8 mouse cellular contexts compared by ENCODE assay signal in the genomic region with DNA sequence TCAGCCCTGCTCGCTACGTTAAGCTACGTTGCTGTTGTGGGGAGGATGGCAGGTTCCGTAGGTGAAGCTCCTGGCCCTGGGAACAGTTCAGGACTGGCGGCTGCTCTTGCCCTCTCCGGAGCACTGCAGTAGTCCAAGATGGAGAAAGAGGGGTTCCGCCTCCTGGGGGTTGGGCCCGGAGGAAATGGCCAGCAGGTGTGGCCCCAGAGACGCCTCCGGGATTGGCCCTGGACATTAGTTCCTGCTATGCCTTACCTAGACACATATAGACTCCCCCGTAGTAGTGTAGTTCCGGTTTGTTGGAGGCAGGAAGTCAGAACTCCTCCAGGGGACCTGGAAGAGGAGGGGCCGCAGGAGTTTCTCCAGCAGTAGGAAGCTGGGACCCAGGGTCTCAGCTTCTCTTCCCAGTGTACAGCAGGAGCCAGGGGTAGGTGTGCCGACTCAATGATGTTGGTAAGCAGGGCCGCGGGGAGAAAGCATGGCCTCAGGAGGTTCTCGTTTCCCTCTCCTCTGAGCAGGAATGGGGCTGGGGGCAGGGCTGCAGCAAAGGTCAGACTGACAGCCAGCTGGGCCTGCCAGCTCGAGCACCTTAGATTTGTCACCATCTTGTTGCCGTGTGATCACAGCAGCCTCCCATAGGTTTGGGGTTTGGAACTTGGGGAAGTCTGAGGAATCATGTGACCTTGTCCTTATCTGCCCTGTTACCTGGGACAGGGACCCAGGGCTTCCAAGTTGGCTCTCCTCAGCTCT. TPM values are rescaled to one million over a fixed set of nuclear protein-coding genes. Genes with fewer than 3 reads are reported as not detected.
DNase-seq lines count a peak whose midpoint lies in the region; ATAC-seq and TF ChIP-seq lines count a peak whose summit lies in the region.

No protein-coding gene starts in this region.

- 12% methylated on average over 19 of the region's 19 CpGs for WGBS in kidney, adult 2 months
- WGBS in embryonic facial prominence, embryonic 10.5 days: 53% methylated on average over 19 of the region's 19 CpGs
- WGBS in kidney, embryonic 15.5 days: 29% methylated on average over 19 of the region's 19 CpGs

- H3K4me1 ChIP-seq in kidney, adult 2 months (ENCODE audit: control insufficient read depth, insufficient read depth, low read length): peaks cover 36% of the 10 kb centered on the region
- H3K4me1 ChIP-seq in embryonic facial prominence, embryonic 10.5 days: peaks cover 73% of the 10 kb centered on the region
- peaks cover 78% of the 10 kb centered on the region for H3K4me1 ChIP-seq in kidney, embryonic 15.5 days

- H3K36me3 ChIP-seq in kidney, adult 2 months (ENCODE audit: control insufficient read depth, insufficient read depth, low read length): peaks cover 12% of the 10 kb centered on the region; the same call in 1 of the 2 replicates
- H3K36me3 ChIP-seq in embryonic facial prominence, embryonic 10.5 days (replicated peaks): peaks cover 41% of the 10 kb centered on the region
- H3K36me3 ChIP-seq in kidney, embryonic 15.5 days: peaks cover 36% of the 10 kb centered on the region

- no peak; the same call in 1 of the 2 replicates for ATAC-seq in kidney, embryonic 15.5 days (replicated peaks; ENCODE audit: low FRiP score)
- ATAC-seq in megakaryocyte progenitor cell, adult 5-6 weeks (replicated peaks; ENCODE audit: poor library complexity): peak; percentile 47

- no peaks in the 10 kb centered on the region for H3K27me3 ChIP-seq in kidney, adult 2 months (replicated peaks; ENCODE audit: control insufficient read depth, insufficient read depth, low read length)
- no peaks in the 10 kb centered on the region for H3K27me3 ChIP-seq in embryonic facial prominence, embryonic 10.5 days (replicated peaks; ENCODE audit: low read depth, poor library complexity, severe bottlenecking)
- H3K27me3 ChIP-seq in kidney, embryonic 15.5 days: 0 out of 2 replicates have a peak, but pooled peaks cover under 1% of the 10 kb centered on the region

- peak overlapping the region; percentile 81 for H3K27ac ChIP-seq in kidney, adult 2 months (ENCODE audit: insufficient read depth, low read depth, low read length)
- peak overlapping the region; percentile 81 for H3K27ac ChIP-seq in embryonic facial prominence, embryonic 10.5 days (replicated peaks)
- H3K27ac ChIP-seq in kidney, embryonic 15.5 days: peak overlapping the region; percentile 90

- TF ChIP-seq CTCF in kidney, adult 2 months (conservative IDR thresholded peaks at IDR 0.05; ENCODE audit: insufficient read depth, insufficient read length, low read depth, low read length): no peak

- H3K4me3 ChIP-seq in kidney, adult 2 months (ENCODE audit: insufficient read depth, low read depth, low read length): 0 out of 2 replicates have a peak overlapping the region, but pooled peaks have one; percentile 1
- H3K4me3 ChIP-seq in embryonic facial prominence, embryonic 10.5 days: peak overlapping the region; percentile 23; the same call in 1 of the 2 replicates
- peak overlapping the region; percentile 23 for H3K4me3 ChIP-seq in kidney, embryonic 15.5 days (replicated peaks)

- H3K4me2 ChIP-seq in kidney, embryonic 15.5 days: peak overlapping the region; percentile 52

- no peak for TF ChIP-seq POLR2A in kidney, adult 2 months (IDR thresholded peaks at IDR 0.05; ENCODE audit: low read depth, low read length)

- no peaks in the 10 kb centered on the region for H3K9me3 ChIP-seq in embryonic facial prominence, embryonic 10.5 days
- no peaks in the 10 kb centered on the region for H3K9me3 ChIP-seq in kidney, embryonic 15.5 days (replicated peaks)

- 0 out of 2 replicates have a peak overlapping the region, but pooled peaks have one; percentile 17 for H3K9ac ChIP-seq in kidney, embryonic 15.5 days

- no peak for DNase-seq in kidney, adult 2 months
- DNase-seq in kidney, adult 8-10 months: no peak
- DNase-seq in embryonic facial prominence, embryonic 10.5 days (ENCODE audit: low spot score): no peak
- DNase-seq in B cell, adult 2 months: no peak
- no peak for DNase-seq in urinary bladder, postnatal 25 days (ENCODE audit: low spot score)
- no peak for DNase-seq in gastrocnemius, adult 8-10 months (ENCODE audit: low spot score in 2 of 2)

RNA-seq across cellular contexts. Expression of gene Rplp0, which starts 16.5 kb away (rescaled TPM):
- 1,267 and 1,337 TPM in 2 replicates for polyA plus RNA-seq in kidney, adult 2 months (2012; rRNA removed)
- polyA plus RNA-seq in embryonic facial prominence, embryonic 10.5 days (2016; fragmentation: Nextera tagmentation; extraction: Ambion mirVana): 1,413 and 1,489 TPM in 2 replicates
- 1,539 and 1,600 TPM in 2 replicates for polyA plus RNA-seq in kidney, embryonic 15.5 days (2015; fragmentation: Nextera tagmentation; extraction: Ambion mirVana)
- total RNA-seq in megakaryocyte progenitor cell, adult 5-6 weeks (2015): 3,223 and 3,257 TPM in 2 replicates
- total RNA-seq in megakaryocyte progenitor cell, adult 5-6 weeks (2017): 1,603 and 2,013 TPM in 2 replicates
- 100 to 1,000 TPM; 566 to 724 (median 629) TPM for total RNA-seq in gastrocnemius, adult 8-10 months (2022)

RNA-seq across cellular contexts. Expression of gene Gcn1l1, which starts 22.2 kb away (rescaled TPM):
- polyA plus RNA-seq in kidney, adult 2 months (2012; rRNA removed): 42.2 and 45.4 TPM in 2 replicates
- 65.0 and 65.1 TPM in 2 replicates for polyA plus RNA-seq in embryonic facial prominence, embryonic 10.5 days (2016; fragmentation: Nextera tagmentation; extraction: Ambion mirVana)
- 44.3 and 49.3 TPM in 2 replicates for polyA plus RNA-seq in kidney, embryonic 15.5 days (2015; fragmentation: Nextera tagmentation; extraction: Ambion mirVana)
- total RNA-seq in megakaryocyte progenitor cell, adult 5-6 weeks (2015): 17.5 and 17.7 TPM in 2 replicates
- 33.2 and 35.3 TPM in 2 replicates for total RNA-seq in megakaryocyte progenitor cell, adult 5-6 weeks (2017)
- total RNA-seq in gastrocnemius, adult 8-10 months (2022): 10 to 100 TPM; 28.1 to 31.2 (median 30.6) TPM

RNA-seq across cellular contexts. Expression of gene Pxn, which starts 36.3 kb away (rescaled TPM):
- 101 and 122 TPM in 2 replicates for polyA plus RNA-seq in kidney, adult 2 months (2012; rRNA removed)
- 50.3 and 50.6 TPM in 2 replicates for polyA plus RNA-seq in embryonic facial prominence, embryonic 10.5 days (2016; fragmentation: Nextera tagmentation; extraction: Ambion mirVana)
- polyA plus RNA-seq in kidney, embryonic 15.5 days (2015; fragmentation: Nextera tagmentation; extraction: Ambion mirVana): 51.7 and 56.1 TPM in 2 replicates
- 40.4 and 52.8 TPM in 2 replicates for total RNA-seq in megakaryocyte progenitor cell, adult 5-6 weeks (2015)
- total RNA-seq in megakaryocyte progenitor cell, adult 5-6 weeks (2017): 69.6 and 73.0 TPM in 2 replicates
- 10 to 100 TPM; 76.0 to 89.9 (median 78.1) TPM for total RNA-seq in gastrocnemius, adult 8-10 months (2022)

RNA-seq across cellular contexts. Expression of gene Sirt4, which starts 58.3 kb away (rescaled TPM):
- 34.0 and 49.3 TPM in 2 replicates for polyA plus RNA-seq in kidney, adult 2 months (2012; rRNA removed)
- polyA plus RNA-seq in embryonic facial prominence, embryonic 10.5 days (2016; fragmentation: Nextera tagmentation; extraction: Ambion mirVana): 14.5 and 16.0 TPM in 2 replicates
- polyA plus RNA-seq in kidney, embryonic 15.5 days (2015; fragmentation: Nextera tagmentation; extraction: Ambion mirVana): 24.6 and 25.0 TPM in 2 replicates
- 9.8 and 12.3 TPM in 2 replicates for total RNA-seq in megakaryocyte progenitor cell, adult 5-6 weeks (2015)
- 2.8 and 4.6 TPM in 2 replicates for total RNA-seq in megakaryocyte progenitor cell, adult 5-6 weeks (2017)
- total RNA-seq in gastrocnemius, adult 8-10 months (2022): 10 to 100 TPM in 1 of 4 experiments, 1 to 10 TPM in 3; 7.2 to 13.5 (median 9.4) TPM
